Mouse (Mus musculus) left cerebral cortex, postnatal 14 days (tissue): ENCODE data around the gene Hic2. TPM values are rescaled to one million over a fixed set of nuclear protein-coding genes. Genes with fewer than 3 reads are reported as not detected.

Experiments used
- DNase-seq, 2 experiments: peaks; one replicate each; pipeline ENCODE4 v3.0.0; 2021 to 2022; ENCODE audit warnings: low spot score in 2 of 2, mixed read lengths in 1 of 2
- intact Hi-C: fragments of 180-260 bp; cut with DNase I; formaldehyde crosslinking; loops from one replicate; pipeline ENCODE4 v1.15.1; 2025
- long read RNA-seq, 2 experiments: library from polyadenylated mRNA; stranded (forward); transcript quantifications; one replicate each; pipeline ENCODE4 v2.0.0; 2021
- total RNA-seq, 2 experiments: library from RNA; stranded (reverse); gene quantifications; 2 replicates each; pipeline ENCODE4 v1.2.3; 2021

Hic2 gene
- total RNA-seq = 1 to 10 TPM; 4.8 to 5.0 TPM
- long read RNA-seq, experiment 1, partial matches to known transcripts = 0 of 1 reads
- long read RNA-seq, experiment 1, other reads (novel, unspliced or antisense) = 1 of 1 reads
- long read RNA-seq, experiment 2 = 0 reads

DNA sequence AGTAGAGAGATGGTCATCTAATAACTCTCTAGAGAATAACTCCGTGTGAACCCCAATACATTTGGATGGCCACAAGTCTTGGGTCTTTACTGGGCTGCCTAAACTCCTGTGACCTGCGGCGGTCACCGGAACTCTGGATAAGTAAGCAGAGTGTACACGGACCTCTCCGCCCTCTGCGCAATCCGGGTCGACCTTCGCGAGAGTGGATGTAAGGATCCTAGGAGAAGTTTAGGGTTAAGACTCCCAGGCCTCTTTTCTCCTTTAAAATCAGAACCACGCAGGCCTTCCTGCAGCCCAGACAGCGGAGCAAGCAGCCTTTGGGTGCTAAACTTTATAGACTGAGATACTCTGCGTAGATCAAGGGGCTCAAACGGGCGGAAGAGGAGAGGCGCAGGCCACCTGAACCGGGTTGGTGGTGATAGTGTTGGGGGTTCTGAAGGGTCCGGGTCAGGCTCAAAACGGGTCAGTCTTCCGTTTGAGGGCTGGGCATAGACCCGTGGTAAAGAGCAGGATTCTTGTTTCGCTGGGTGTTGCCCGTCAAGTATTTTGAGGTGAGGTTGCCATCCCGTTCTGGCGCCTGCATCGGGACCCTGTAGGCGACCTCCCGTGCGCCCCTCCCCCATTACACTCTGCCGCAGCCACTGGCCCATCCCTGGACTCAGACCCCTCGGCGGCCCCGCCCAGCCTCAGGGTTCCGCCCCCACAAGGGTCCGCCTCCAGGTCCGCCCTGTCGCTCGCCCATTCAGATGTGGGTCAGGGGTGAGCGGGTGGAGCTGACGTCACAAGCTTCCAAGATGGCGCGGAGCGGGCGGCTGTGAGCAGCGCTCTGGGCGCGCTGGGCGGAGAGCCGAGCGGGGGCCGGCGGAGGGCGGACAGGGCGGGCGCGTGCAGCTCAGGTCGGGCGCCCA lies at the start of gene Hic2:
Gene Hic2 (plus strand): TSS at position 779 of the 908 bp plus-strand sequence.
- DNase-seq = peak; percentile 86 to 87
- intact Hi-C loops = no loop called here

DNA sequence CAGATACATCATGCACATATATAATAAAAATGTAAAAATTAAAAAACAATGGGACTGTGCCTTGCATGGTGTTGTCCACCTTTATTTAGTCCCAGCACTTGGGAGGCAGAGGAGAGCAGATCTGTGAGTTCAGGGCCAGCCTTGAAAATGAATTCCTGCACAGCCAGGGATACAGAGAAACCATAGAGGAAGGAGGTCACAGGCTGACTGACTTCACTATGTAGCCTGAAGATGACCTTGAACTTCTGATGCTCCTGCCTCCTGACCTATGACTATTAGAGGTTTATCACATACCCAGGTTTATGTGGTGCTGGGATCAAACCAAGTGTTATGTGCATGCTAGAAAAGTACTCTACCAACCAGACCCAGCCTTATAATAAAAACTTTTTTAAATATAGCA lies 47.9 kb upstream of the Hic2 start:
- intact Hi-C loops = no loop called here
- DNase-seq = no peak

DNA sequence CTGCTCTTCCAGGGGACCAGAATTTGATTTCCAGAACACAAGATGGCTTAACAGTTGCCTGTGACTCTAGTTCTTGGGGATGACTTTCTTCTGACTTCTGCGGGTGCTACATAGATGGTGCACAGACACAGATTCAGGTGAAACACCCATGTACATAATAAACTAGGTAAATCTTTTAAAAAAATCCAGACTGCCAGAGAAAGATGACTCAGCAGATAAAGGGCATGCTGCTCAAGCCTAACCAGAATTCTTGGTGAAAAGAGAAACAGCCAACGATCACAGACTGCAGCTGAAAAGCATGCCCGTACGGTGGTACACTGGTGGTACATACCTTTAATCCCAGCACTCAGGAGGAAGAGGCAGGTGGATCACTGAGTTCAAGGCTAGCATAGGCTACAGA lies 39.5 kb upstream of the Hic2 start:
- intact Hi-C loops = no loop called here
- no peak for DNase-seq

DNA sequence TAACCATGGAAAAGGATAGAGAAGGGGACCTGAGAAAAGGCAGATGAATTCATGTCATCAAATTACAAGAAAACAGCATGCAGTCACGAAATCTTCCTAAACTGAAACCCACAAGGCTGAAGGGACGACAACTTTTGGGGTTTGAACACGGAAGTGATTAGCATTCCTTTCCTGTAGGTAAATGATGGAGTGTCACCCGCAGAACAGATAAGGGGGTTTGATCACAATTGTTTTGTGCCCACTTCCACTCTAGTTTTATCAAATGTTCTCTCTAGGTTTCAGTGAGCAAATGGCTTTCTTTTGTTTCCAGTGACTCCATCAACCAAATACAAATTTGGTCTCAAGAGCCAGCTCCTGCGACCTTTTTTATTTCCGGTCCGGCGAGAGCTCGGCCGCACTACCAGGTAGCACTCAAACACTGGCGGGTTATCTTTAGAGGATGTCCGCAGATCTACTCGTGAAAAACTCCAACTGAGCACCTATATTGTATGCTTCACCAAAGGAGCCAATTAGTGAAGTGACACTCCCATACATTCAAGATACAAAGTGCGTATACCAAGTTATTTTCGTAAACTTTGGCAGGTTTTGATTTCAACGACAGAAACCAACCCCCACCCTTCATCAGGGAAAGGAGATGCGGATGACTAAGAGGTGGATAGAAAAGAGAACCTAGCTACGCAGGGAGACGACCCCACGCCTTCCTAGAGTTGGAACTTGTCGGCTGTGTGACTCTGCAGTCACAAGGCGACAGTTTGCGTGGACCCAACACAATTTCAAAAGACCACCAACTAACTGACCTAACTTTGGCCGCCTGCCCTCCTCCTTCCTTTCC lies 33.0 kb upstream of the Hic2 start:
- intact Hi-C loops = loop anchor here (5.0 kb wide), 1 partner anchor 48 kb away; no protein-coding TSS in a partner anchor
- DNase-seq = peak in 1 of 2 experiments; percentile 18

DNA sequence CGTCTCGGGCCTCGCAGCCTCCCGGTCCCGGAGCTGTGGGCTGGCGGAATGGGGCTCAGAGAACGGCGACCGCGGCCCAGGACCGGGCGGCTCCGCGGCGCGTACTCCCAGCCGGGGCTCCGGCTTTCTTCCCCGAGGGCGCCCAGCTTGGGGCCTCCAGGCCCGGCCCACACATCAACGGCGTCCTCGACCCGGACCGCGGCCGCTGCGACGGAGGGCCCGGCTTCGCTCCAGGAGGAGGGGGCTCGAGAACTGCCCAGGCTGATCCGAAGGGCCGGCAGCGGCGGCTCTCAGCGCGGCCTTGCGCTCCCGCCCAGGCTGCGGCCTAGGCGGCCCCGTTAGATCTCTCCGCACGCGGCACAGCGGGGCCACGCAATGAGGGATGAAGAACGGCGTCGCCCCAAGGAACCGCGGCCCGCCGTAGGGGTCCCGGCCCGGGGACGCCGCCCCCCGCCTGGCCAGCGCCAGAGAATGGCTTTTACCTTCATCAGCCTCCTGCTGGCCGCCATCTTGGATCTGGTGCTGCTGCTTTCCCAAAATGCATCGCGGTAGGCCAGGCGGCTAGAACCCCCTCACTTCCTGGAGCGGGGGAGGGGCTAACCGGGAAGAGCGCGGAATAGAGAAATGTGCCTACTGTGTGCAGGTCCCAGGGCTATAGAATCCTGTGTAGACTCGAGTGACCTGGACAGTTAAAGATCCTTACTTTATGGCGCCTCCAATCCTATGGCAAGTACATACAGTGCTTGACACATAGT lies 32.2 kb upstream of the Hic2 start:
- peak; percentile 75 to 85 for DNase-seq

DNA sequence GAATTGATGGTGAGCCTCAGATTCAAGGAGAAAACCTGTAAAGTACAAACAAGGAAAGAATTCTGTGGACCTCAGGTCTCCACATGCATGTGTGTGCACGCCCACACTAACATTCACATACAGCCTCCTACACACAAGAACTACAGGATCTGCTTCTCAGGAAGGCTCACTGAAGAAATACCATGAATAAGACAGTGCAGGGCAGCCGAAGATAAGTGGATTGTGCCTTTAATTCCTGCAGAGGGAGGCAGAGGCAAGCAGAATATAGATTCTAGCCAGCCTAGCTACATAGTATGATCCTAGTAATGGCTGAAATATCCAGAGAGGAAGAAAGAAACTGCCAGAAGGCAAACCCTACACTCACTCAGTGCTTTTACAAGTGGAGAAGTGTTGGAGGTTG lies 31.4 kb upstream of the Hic2 start:
- intact Hi-C loops = loop anchor here (5.0 kb wide), 1 partner anchor 50 kb away; no protein-coding TSS in a partner anchor
- peak in 1 of 2 experiments; percentile 47 for DNase-seq

More for the DNA sequence above, 32.2 kb upstream of the Hic2 start:
- intact Hi-C loops = loop anchor here (5.0 kb wide), 1 partner anchor 49 kb away; no protein-coding TSS in a partner anchor

DNA sequence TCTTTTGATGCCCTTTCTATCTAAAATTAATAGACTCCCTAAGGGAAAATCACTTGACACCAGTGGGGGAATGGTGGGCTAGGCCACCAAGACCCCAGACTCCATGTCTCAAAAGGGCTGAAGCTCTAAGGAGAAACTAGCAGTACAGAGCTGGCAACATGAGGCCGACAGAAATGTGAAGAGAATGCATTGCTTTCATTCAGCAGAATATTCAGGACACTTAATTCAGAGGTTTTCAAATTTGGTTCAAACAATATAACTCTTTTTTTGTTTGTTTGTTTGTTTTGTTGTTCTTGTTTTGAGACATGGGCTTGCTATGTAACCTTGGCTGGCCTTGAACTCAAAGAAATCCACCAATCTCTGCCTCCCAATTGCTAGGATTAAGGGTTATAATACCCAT lies 30.8 kb upstream of the Hic2 start, which contains the start of gene Ube2l3:
Gene Ube2l3 (minus strand): TSS at position 101 of the 400 bp plus-strand sequence.
- intact Hi-C loops = loop anchor here (5.0 kb wide), 1 partner anchor 50 kb away; no protein-coding TSS in a partner anchor
- DNase-seq = no peak

DNA sequence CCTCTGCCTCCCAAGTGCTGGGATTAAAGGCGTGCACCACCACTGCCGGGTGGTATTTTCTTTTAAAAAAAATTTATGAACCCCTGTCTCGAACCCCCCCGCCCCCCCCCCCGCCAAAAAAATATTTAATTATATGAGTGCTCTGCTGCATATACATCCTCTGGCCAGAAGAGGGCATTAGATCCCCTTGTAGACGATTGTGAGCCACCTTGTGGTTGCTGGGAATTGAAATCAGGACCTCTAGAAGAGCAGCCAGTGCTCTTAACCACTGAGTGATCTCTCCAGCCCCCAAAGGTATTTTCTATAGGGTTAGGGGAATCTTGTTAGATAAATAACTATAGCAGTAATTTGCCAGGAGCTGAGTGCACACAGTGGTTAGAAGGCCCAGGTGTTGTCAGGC lies 28.4 kb upstream of the Hic2 start:
- DNase-seq = peak in 1 of 2 experiments; percentile 16
- intact Hi-C loops = loop anchor here (5.0 kb wide), 1 partner anchor 53 kb away; no protein-coding TSS in a partner anchor

DNA sequence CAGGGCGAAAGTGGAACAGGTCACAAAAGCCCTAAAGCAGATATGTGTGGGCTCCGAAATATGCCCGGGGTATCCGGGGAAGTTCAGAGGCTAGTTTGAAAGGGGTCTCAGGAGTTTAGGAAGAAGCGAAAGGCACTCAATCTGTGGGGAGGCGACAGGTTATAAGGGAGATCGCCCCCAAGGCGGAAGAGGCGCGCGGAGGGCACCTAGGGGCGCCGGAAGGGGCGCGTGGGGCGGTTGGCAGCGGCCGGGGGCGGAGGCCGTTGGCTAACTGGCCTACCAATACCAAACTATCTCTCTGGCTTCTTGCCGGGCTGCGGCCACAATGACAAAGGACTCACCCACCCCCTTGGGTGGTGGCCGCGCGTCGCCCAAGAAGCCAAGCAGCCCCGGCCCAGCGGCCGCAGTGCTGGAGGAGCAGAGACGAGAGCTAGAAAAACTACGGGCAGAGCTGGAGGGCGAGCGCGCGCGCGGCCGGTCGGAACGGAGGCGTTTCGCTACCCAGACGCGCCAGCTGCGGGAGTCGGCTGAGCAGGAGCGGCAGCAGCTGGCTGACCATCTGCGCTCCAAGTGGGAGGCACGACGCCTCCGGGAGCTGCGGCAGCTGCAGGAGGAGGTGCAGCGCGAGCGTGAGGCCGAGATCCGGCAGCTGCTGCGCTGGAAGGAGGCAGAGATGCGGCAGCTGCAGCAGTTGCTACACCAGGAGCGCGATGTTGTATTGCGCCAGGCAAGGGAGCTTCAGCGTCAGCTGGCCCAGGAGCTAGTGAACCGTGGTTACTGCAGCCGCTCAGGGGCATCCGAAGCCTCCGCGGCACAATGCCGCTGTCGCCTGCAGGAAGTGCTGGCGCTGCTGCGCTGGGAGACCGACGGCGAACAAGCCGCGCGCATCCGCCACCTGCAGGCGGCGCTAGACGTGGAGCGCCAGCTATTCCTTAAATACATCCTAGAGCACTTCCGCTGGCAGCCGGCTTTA lies 24.7 kb upstream of the Hic2 start, which contains the start of gene Rimbp3:
Gene Rimbp3 (plus strand): TSS at position 215 of the 973 bp plus-strand sequence.
- intact Hi-C loops = loop anchor here (1.0 to 2.0 kb wide), 3 partner anchors 26 to 82 kb away; no protein-coding TSS in a partner anchor
- DNase-seq = peak; percentile 89 to 91

DNA sequence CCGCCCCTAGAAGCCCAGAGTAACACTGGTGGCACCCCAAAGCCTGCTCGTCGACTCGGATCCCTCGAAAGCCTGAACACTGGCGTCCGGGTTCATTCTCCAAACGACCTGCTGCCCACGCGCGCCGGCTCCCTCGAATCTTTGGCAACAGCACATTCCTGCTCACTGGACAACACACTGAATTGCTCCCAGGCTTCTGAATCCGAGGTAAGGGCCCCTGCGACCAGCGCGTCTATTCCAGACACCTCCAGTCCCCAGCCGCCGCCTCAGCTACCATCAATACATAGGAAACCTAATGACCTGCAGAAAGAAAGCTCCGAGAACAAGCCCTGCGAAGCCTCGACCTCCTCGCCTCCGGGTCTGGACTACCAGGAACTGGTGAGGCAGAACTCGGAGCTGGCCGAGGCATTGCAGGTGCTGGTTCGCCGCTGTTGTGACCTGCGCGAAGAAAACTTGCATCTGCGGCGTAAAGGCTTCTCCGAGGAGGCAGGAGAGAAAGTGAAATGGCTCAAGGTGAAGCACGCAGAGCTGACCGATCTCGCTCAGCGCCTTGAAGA lies 23.9 kb upstream of the Hic2 start:
- intact Hi-C loops = loop anchor here (1.0 to 2.0 kb wide), 3 partner anchors 25 to 83 kb away; no protein-coding TSS in a partner anchor
- no peak for DNase-seq

DNA sequence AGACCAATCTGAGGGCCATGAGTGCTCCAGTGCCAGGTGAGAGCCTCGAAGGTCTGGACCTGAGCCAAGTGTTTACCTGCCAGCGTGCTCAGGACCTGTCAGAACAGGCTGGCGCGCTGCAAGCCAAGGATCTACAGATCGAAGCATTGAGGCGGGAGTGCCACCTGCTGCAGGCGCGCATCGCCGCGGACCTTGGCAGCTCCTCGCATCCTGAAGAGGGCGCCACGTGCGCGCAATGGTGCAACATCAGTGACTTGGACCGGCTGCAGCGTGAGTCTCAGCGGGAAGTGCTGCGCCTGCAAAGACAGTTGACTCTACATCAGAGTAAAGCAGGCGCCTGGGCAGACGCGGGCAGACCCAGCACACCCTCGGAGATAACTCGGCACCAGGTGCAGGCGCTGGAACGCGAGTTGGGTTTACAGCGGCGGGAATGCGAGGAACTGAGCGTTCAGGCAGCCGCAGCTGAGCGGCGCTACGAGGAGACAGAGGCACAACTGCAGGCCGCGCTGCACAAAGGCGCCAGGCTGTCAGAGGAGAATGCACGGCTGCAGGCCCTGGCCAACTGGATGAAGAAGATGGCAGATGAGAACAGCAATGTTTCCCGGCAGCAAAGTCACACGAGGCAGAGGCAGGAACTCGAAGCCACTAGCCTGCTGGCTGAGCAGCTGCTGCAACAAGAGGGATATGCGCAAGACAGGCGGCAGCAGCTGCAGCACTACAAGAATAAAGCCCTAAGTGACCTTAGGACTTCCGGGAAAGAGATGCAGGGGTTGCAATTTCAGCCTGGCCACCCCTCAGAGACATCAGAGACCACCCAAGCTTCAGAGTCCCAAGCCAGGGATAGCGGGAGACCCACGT lies 23.2 kb upstream of the Hic2 start:
- intact Hi-C loops = loop anchor here (1.0 to 2.0 kb wide), 3 partner anchors 25 to 83 kb away; no protein-coding TSS in a partner anchor
- peak; percentile 89 to 91 for DNase-seq

DNA sequence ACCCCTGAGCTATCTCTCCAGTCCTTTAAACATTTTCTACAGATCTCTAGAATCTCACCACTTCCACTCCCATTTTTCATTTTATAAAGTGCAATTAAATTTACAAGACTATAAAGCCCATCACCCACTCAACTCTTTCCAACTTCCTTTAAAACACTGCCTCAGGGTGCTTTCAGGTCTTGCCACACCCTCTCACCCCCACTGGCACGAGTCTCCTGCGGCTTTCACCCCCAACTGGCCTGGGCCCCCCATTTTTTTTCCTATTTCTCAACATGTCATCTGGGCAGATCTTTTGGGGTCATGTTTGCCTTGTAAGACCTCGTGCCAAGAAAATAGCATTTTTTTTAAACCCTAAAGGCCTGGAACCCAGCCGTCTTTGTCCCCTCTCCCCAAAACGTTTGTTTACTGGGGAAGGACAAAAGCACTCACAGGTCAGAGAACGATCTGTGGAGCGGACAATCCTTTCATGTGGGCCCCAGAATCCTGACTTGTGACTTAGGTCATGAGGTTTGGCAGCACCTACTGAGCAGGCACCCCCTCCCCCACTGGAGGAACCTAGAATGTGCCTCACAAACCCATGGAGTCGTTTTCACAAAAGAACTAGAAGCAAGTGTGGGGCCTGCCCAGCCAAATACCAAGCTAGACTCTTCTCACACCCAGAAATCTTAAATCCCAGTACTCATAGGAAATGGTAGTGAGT lies 16.3 kb upstream of the Hic2 start:
- intact Hi-C loops = no loop called here
- DNase-seq = no peak

DNA sequence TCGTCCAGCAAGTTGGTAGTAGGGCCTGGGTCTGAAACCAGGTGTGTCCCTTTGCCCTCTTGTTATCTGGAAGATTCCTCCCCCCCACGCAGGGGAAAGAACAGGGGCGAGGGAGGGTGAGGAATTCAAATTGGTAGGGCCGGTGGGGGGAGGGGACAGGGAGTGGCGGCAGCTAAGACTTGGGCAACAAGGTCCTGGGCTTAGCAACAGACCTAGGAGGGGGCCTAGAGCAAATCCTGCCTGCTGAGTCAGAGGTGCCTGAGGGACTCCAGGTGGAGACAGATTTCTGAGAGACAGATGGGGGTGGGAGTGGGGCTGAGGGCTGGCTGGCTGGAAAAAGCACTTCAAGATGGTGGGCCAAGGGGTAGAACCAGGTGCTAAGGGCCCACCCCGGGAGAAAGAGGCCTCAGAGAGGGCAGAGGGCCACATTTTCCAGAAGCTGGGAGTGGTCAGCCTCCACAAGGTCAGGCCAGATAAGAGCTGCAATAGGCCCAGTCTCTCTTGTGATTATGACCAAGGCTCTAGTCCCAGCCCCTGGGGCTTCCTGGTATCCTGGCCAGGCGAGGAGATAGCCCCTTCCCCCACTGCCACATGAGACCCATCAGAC lies 13.1 kb upstream of the Hic2 start:
- no peak for DNase-seq
- intact Hi-C loops = no loop called here

DNA sequence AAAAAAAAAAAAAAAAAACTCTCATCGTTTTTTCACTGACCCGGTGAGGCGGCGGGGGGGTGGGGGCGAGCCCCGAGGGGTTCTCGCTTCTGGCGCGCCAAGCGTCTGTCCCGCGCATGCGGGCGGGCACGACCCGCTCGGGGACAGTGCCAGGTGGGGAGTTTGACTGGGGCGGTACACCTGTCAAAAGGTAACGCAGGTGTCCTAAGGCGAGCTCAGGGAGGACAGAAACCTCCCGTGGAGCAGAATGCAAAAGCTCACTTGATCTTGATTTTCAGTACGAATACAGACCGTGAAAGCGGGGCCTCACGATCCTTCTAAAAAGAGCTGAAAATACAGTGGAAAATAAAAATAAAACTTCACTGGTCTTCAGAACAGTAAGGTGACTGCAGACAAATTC lies 11.2 kb upstream of the Hic2 start:
- intact Hi-C loops = no loop called here
- DNase-seq = peak; percentile 92 to 95

DNA sequence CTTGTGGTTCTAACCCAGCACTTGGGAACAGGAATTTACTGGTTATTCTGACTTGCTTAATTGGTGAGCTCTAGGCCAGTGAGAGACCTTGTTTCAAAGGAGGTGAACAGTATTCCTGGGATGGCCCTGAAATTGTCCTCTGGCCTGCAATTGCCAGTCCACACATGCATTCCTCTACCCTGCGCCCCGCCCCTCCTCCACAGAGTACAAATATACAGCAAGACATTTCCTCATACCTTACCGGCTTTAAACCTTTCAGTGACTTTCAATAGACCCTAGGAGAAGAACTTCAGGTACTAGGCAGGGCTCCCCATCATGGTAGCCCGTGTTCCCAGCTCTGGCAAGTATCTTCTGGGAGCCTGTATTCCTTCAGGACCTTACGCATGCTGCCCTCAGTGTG lies 7.8 kb upstream of the Hic2 start:
- intact Hi-C loops = no loop called here
- no peak for DNase-seq
